Mouse (Mus musculus) E14TG2a.4 (cell line): ENCODE measurements around the gene Nab1.

Experiments used
- CTCF ChIP-seq: conservative IDR thresholded peaks from 2 replicates; pipeline ENCODE4 v1.5.1; 2014; ENCODE audit warnings: low read length
- NANOG ChIP-seq: IDR thresholded peaks from 2 replicates; pipeline ENCODE4 v1.6.1; 2014; ENCODE audit warnings: borderline replicate concordance, low read length, mixed read lengths
- POU5F1 ChIP-seq: IDR thresholded peaks from 2 replicates; pipeline ENCODE4 v1.6.1; 2014; ENCODE audit warnings: low read length, borderline replicate concordance

- TF ChIP-seq CTCF (no peak), NANOG (no peak), POU5F1 (no peak)
Observed at GRCm38 (mm10) chr1:52451360-52451759, 49.1 kb downstream of the Nab1 start.
